Mouse (Mus musculus): Measurements from ENCODE around the gene Cldn13. TPM values are rescaled to one million over a fixed set of nuclear protein-coding genes. Genes with fewer than 3 reads are reported as not detected.
A peak's percentile ranks its signal among the peaks of the same experiment; 100 is the strongest.

Gene Cldn13
- total RNA-seq, 1 experiment, result not detected

DNA sequence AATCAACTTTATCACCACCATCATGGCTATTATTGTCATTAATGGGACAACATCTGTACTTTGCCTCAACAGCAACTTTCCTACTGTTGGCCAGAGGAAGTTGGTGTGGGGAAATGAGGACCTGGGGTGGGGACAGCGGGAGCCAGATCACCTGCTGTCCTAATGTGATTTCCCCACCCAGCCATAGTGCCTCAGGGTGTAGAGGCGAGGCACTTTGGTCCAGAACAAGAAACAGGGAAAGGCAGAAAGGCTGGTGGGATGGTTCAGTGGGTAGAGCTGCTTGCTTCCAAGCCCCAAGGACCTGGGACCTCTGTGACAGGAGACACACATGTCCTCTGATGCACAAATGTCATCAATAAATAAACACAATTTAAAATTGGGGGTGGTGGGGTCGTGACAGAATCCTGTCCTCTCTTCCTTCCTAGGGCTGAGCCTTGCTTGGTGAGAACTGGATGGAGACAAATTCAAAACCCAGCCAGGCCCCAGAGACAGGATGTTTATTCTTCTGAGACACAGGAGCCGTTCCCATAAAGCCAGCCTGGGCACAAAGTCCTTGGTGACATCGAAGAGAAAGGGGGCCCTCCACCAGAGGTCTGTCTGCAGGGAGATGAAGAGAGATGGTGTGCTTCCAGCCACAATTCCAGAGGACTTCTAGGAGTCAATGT is 32.2 kb upstream of the Cldn13 start:
- no peaks in the 10 kb centered on the region for H3K9me3 ChIP-seq (ENCODE audit: control insufficient read depth, insufficient read depth, low read depth, low read length)
- TF ChIP-seq MAFK (IDR thresholded peaks at IDR 0.05; ENCODE audit: insufficient read depth, low read depth, low read length) (no peak), CHD2 (IDR thresholded peaks at IDR 0.05; ENCODE audit: low read depth, low read length) (0 out of 2 replicates have a peak, but pooled peaks have one; percentile 10), HCFC1 (IDR thresholded peaks at IDR 0.05; ENCODE audit: borderline replicate concordance, insufficient read depth, low read length) (no peak), ZC3H11A (IDR thresholded peaks at IDR 0.05; ENCODE audit: borderline replicate concordance, low read depth, low read length) (no peak), ZNF384 (IDR thresholded peaks at IDR 0.05; ENCODE audit: low read depth, low read length) (no peak)
- peak overlapping the region; percentile 84 for H3K27ac ChIP-seq (ENCODE audit: insufficient read depth, low read depth, low read length, poor library complexity, severe bottlenecking)
- H3K9ac ChIP-seq (ENCODE audit: insufficient read depth, low read depth, low read length, poor library complexity, severe bottlenecking), result no peak overlapping the region
- peaks cover 7% of the 10 kb centered on the region; the same call in 1 of the 2 replicates for H3K36me3 ChIP-seq (ENCODE audit: control insufficient read depth, insufficient read depth, low read length, poor library complexity, severe bottlenecking)
- in situ Hi-C loops (cut with MboI; ENCODE audit: low sequenced_read_pairs in 2 of 2, unreplicated experiment in 2 of 2), result no loop called here
- no peak for DNase-seq (ENCODE audit: low read depth, low spot score)
- H3K4me3 ChIP-seq (ENCODE audit: insufficient read depth in 1 of 2, low read depth in 1 of 2, low read length in 2 of 2, poor library complexity in 1 of 2, severe bottlenecking in 1 of 2), result peak overlapping the region; percentile 66 to 82; a peak in 3 of 4 replicates
- H3K4me1 ChIP-seq (ENCODE audit: control insufficient read depth in 2 of 2, insufficient read depth in 2 of 2, low read length in 2 of 2, poor library complexity in 1 of 2), result peaks cover 12 to 40% of the 10 kb centered on the region in 2 experiments

GRCm38 (mm10) chr5:134946857-134947255 is 31.5 kb upstream of the Cldn13 start, which contains the start of gene Cldn4:
Gene Cldn4, minus strand, starts transcription at chr5:134946934.
- Histone ChIP-seq H3K4me3 (ENCODE audit: insufficient read depth in 1 of 2, low read depth in 1 of 2, low read length in 2 of 2, poor library complexity in 1 of 2, severe bottlenecking in 1 of 2) (peak within 1 kb of the TSS; percentile 66 to 82), H3K36me3 (ENCODE audit: control insufficient read depth, insufficient read depth, low read length, poor library complexity, severe bottlenecking) (peaks cover 7% of the 10 kb centered on the region; the same call in 1 of the 2 replicates), H3K9ac (ENCODE audit: insufficient read depth, low read depth, low read length, poor library complexity, severe bottlenecking) (peak within 1 kb of the TSS; percentile 69), H3K4me1 (ENCODE audit: control insufficient read depth in 2 of 2, insufficient read depth in 2 of 2, low read length in 2 of 2, poor library complexity in 1 of 2) (peaks cover 9 to 36% of the 10 kb centered on the region in 2 experiments; a peak in 3 of 4 replicates), H3K9me3 (ENCODE audit: control insufficient read depth, insufficient read depth, low read depth, low read length) (no peaks in the 10 kb centered on the region), H3K27ac (ENCODE audit: insufficient read depth, low read depth, low read length, poor library complexity, severe bottlenecking) (peak within 1 kb of the TSS; percentile 84)
- in situ Hi-C loops (cut with MboI; ENCODE audit: low sequenced_read_pairs in 2 of 2, unreplicated experiment in 2 of 2), result no loop called here
- TF ChIP-seq MAFK (IDR thresholded peaks at IDR 0.05; ENCODE audit: insufficient read depth, low read depth, low read length), result no peak; the same call in 1 of the 2 replicates
- no peak for TF ChIP-seq CHD2 (IDR thresholded peaks at IDR 0.05; ENCODE audit: low read depth, low read length)
- no peak for TF ChIP-seq HCFC1 (IDR thresholded peaks at IDR 0.05; ENCODE audit: borderline replicate concordance, insufficient read depth, low read length)
- no peak for TF ChIP-seq ZNF384 (IDR thresholded peaks at IDR 0.05; ENCODE audit: low read depth, low read length)
- TF ChIP-seq ZC3H11A (IDR thresholded peaks at IDR 0.05; ENCODE audit: borderline replicate concordance, low read depth, low read length), result no peak
- DNase-seq (ENCODE audit: low read depth, low spot score), result peak; percentile 75

- Histone ChIP-seq H3K4me3 (ENCODE audit: insufficient read depth in 1 of 2, low read depth in 1 of 2, low read length in 2 of 2, poor library complexity in 1 of 2, severe bottlenecking in 1 of 2) (peak overlapping the region; percentile 66 to 82), H3K27ac (ENCODE audit: insufficient read depth, low read depth, low read length, poor library complexity, severe bottlenecking) (peak overlapping the region; percentile 84), H3K36me3 (ENCODE audit: control insufficient read depth, insufficient read depth, low read length, poor library complexity, severe bottlenecking) (peaks cover 7% of the 10 kb centered on the region; the same call in 1 of the 2 replicates), H3K9me3 (ENCODE audit: control insufficient read depth, insufficient read depth, low read depth, low read length) (no peaks in the 10 kb centered on the region), H3K9ac (ENCODE audit: insufficient read depth, low read depth, low read length, poor library complexity, severe bottlenecking) (peak overlapping the region; percentile 69), H3K4me1 (ENCODE audit: control insufficient read depth in 2 of 2, insufficient read depth in 2 of 2, low read length in 2 of 2, poor library complexity in 1 of 2) (peaks cover 10 to 37% of the 10 kb centered on the region in 2 experiments; a peak in 3 of 4 replicates)
- TF ChIP-seq HCFC1 (IDR thresholded peaks at IDR 0.05; ENCODE audit: borderline replicate concordance, insufficient read depth, low read length), result no peak
- TF ChIP-seq MAFK (IDR thresholded peaks at IDR 0.05; ENCODE audit: insufficient read depth, low read depth, low read length), result no peak
- TF ChIP-seq ZNF384 (IDR thresholded peaks at IDR 0.05; ENCODE audit: low read depth, low read length), result no peak
- TF ChIP-seq ZC3H11A (IDR thresholded peaks at IDR 0.05; ENCODE audit: borderline replicate concordance, low read depth, low read length), result no peak
- no peak for TF ChIP-seq CHD2 (IDR thresholded peaks at IDR 0.05; ENCODE audit: low read depth, low read length)
- in situ Hi-C loops (cut with MboI; ENCODE audit: low sequenced_read_pairs in 2 of 2, unreplicated experiment in 2 of 2), result no loop called here
- DNase-seq (ENCODE audit: low read depth, low spot score), result no peak
Measured at GRCm38 (mm10) chr5:134946063-134946856, 30.9 kb upstream of the Cldn13 start.

- Histone ChIP-seq H3K9ac (ENCODE audit: insufficient read depth, low read depth, low read length, poor library complexity, severe bottlenecking) (peak overlapping the region; percentile 69), H3K9me3 (ENCODE audit: control insufficient read depth, insufficient read depth, low read depth, low read length) (no peaks in the 10 kb centered on the region), H3K4me3 (ENCODE audit: insufficient read depth in 1 of 2, low read depth in 1 of 2, low read length in 2 of 2, poor library complexity in 1 of 2, severe bottlenecking in 1 of 2) (peak overlapping the region; percentile 66 to 82), H3K27ac (ENCODE audit: insufficient read depth, low read depth, low read length, poor library complexity, severe bottlenecking) (peak overlapping the region; percentile 84), H3K36me3 (ENCODE audit: control insufficient read depth, insufficient read depth, low read length, poor library complexity, severe bottlenecking) (peaks cover 12% of the 10 kb centered on the region; the same call in 1 of the 2 replicates), H3K4me1 (ENCODE audit: control insufficient read depth in 2 of 2, insufficient read depth in 2 of 2, low read length in 2 of 2, poor library complexity in 1 of 2) (peaks cover 12 to 42% of the 10 kb centered on the region in 2 experiments; a peak in 3 of 4 replicates)
- TF ChIP-seq HCFC1 (IDR thresholded peaks at IDR 0.05; ENCODE audit: borderline replicate concordance, insufficient read depth, low read length) (no peak), ZC3H11A (IDR thresholded peaks at IDR 0.05; ENCODE audit: borderline replicate concordance, low read depth, low read length) (no peak), CHD2 (IDR thresholded peaks at IDR 0.05; ENCODE audit: low read depth, low read length) (no peak), MAFK (IDR thresholded peaks at IDR 0.05; ENCODE audit: insufficient read depth, low read depth, low read length) (no peak), ZNF384 (IDR thresholded peaks at IDR 0.05; ENCODE audit: low read depth, low read length) (no peak)
- no peak for DNase-seq (ENCODE audit: low read depth, low spot score)
- in situ Hi-C loops (cut with MboI; ENCODE audit: low sequenced_read_pairs in 2 of 2, unreplicated experiment in 2 of 2), result no loop called here
Measured at GRCm38 (mm10) chr5:134945266-134945959, 30.1 kb upstream of the Cldn13 start.

Data from ES-E14 (cell line).